Mouse (Mus musculus) 3134 (cell line): Measurements from ENCODE around the gene Cyp3a13.
"Not testable (repeated sequence)": the region's sequence is repeated elsewhere in the genome, so short reads cannot be mapped to it uniquely, and the experiment has no call there.

Experiments used
- DNase-seq: peaks from one replicate; pipeline ENCODE4 v3.0.0-alpha.2; 2011; ENCODE audit warnings: low spot score; ENCODE audit not compliant: insufficient read length; ENCODE audit errors: extremely low read depth

Cyp3a13 gene

GRCm38 (mm10) chr5:137875054-137875453 is 46.4 kb downstream of the Cyp3a13 start:
- DNase-seq = no peak

GRCm38 (mm10) chr5:137872381-137872702 is 49.1 kb downstream of the Cyp3a13 start:
- DNase-seq = not testable (repeated sequence)

- not testable (repeated sequence) for DNase-seq
Observed at GRCm38 (mm10) chr5:137871644-137872380, 49.6 kb downstream of the Cyp3a13 start, which contains the start of gene Pilrb2. TSS of gene Pilrb2 (minus strand) at chr5:137871815.

GRCm38 (mm10) chr5:137868600-137868999 is 52.8 kb downstream of the Cyp3a13 start:
- DNase-seq = not testable (repeated sequence)

GRCm38 (mm10) chr5:137864008-137864407 is 57.4 kb downstream of the Cyp3a13 start:
- not testable (repeated sequence) for DNase-seq

GRCm38 (mm10) chr5:137857960-137858710 is 63.3 kb downstream of the Cyp3a13 start, which contains the start of gene Pilrb1:
TSS of gene Pilrb1 (minus strand) at chr5:137858106.
- not testable (repeated sequence) for DNase-seq

GRCm38 (mm10) chr5:137856870-137857269 is 64.5 kb downstream of the Cyp3a13 start:
- DNase-seq = not testable (repeated sequence)

GRCm38 (mm10) chr5:137854907-137855306 is 66.5 kb downstream of the Cyp3a13 start:
- not testable (repeated sequence) for DNase-seq

- not testable (repeated sequence) for DNase-seq
Observed at GRCm38 (mm10) chr5:137850313-137850712, 71.1 kb downstream of the Cyp3a13 start.
